In genomic region chr6:28215268-28215954, GRCm38 (mm10) we compare ENCODE assay signal across 7 mouse cellular contexts.
DNase-seq lines count a peak whose midpoint lies in the region; ATAC-seq lines count a peak whose summit lies in the region.

No protein-coding gene starts in this region.

- ATAC-seq in intestine, embryonic 15.5 days, result peak; percentile 97
- ATAC-seq in midbrain, embryonic 11.5 days (ENCODE audit: low FRiP score), result peak; percentile 93

- no peaks in the 10 kb centered on the region for H3K9me3 ChIP-seq in intestine, embryonic 15.5 days
- no peaks in the 10 kb centered on the region for H3K9me3 ChIP-seq in midbrain, embryonic 11.5 days (ENCODE audit: control insufficient read depth, low read length)

- DNase-seq in adrenal gland, adult 8-10 months, result peak; percentile 31
- DNase-seq in embryo, embryonic 11 days, result peak; percentile 91
- DNase-seq in gastrocnemius, postnatal 25 days, result peak; percentile 62
- DNase-seq in left cerebral cortex, postnatal 36 days (ENCODE audit: low spot score in 2 of 2), result peak; percentile 75 to 87
- DNase-seq in midbrain, embryonic 11.5 days (ENCODE audit: low spot score, missing footprints), result peak; percentile 98
- DNase-seq in spleen, adult 12 weeks (ENCODE audit: low spot score), result peak; percentile 72

- no peak overlapping the region for H3K27ac ChIP-seq in intestine, embryonic 15.5 days
- H3K27ac ChIP-seq in midbrain, embryonic 11.5 days (ENCODE audit: low read depth, low read length), result no peak overlapping the region

- intact Hi-C loops in left cerebral cortex, postnatal 36 days (cut with DNase I), result no loop called here

- H3K4me2 ChIP-seq in intestine, embryonic 15.5 days (replicated peaks), result peak overlapping the region; percentile 95
- H3K4me2 ChIP-seq in midbrain, embryonic 11.5 days, result peak overlapping the region; percentile 76

- peak overlapping the region; percentile 63 for H3K4me3 ChIP-seq in intestine, embryonic 15.5 days (replicated peaks)
- H3K4me3 ChIP-seq in midbrain, embryonic 11.5 days (ENCODE audit: low read depth, low read length), result peak overlapping the region; percentile 47

- H3K4me1 ChIP-seq in intestine, embryonic 15.5 days (replicated peaks), result no peaks in the 10 kb centered on the region
- H3K4me1 ChIP-seq in midbrain, embryonic 11.5 days (ENCODE audit: control insufficient read depth, insufficient read depth, low read length), result no peaks in the 10 kb centered on the region

- H3K27me3 ChIP-seq in intestine, embryonic 15.5 days (replicated peaks), result no peaks in the 10 kb centered on the region
- no peaks in the 10 kb centered on the region for H3K27me3 ChIP-seq in midbrain, embryonic 11.5 days (ENCODE audit: control insufficient read depth, insufficient read depth, low read length)

- H3K9ac ChIP-seq in intestine, embryonic 15.5 days, result peak overlapping the region; percentile 79
- peak overlapping the region; percentile 78 for H3K9ac ChIP-seq in midbrain, embryonic 11.5 days (ENCODE audit: low read length)

- H3K36me3 ChIP-seq in intestine, embryonic 15.5 days, result no peaks in the 10 kb centered on the region
- no peaks in the 10 kb centered on the region for H3K36me3 ChIP-seq in midbrain, embryonic 11.5 days (ENCODE audit: control insufficient read depth, insufficient read depth, low read length)

- WGBS in intestine, embryonic 15.5 days, result under 1% methylated on average over 76 of the region's 87 CpGs
- WGBS in midbrain, embryonic 11.5 days, result under 1% methylated on average over 83 of the region's 87 CpGs

Comparison
In these comparisons a context has a peak if more than half of its experiments do, and no peak if none do; other contexts are left out.
1. DNase-seq: peak in every context shown above with its lines; median percentile 98 in midbrain, embryonic 11.5 days; 91 in embryo, embryonic 11 days; 81 in left cerebral cortex, postnatal 36 days; 72 in spleen, adult 12 weeks; 62 in gastrocnemius, postnatal 25 days; 31 in adrenal gland, adult 8-10 months.